Mouse (Mus musculus) small intestine, adult 2 months (tissue): ENCODE measurements around the gene Sbf2. TPM values are rescaled to one million over a fixed set of nuclear protein-coding genes. Genes with fewer than 3 reads are reported as not detected.
"Not testable (repeated sequence)": the region's sequence is repeated elsewhere in the genome, so short reads cannot be mapped to it uniquely, and the experiment has no call there.

Source experiments
- H3K27ac ChIP-seq: fragments of 200-500 bp; 2 replicates; pipeline ENCODE4 v1.5.1; 2012; ENCODE audit warnings: low read depth, low read length, control low read depth, inconsistent platforms; ENCODE audit not compliant: insufficient read depth
- H3K27me3 ChIP-seq: fragments of 200-500 bp; 2 replicates; pipeline ENCODE4 v1.6.1; 2012; ENCODE audit warnings: mild to moderate bottlenecking, moderate library complexity, low read length, inconsistent platforms; ENCODE audit not compliant: control insufficient read depth, insufficient read depth
- H3K36me3 ChIP-seq: fragments of 200-500 bp; 2 replicates; pipeline ENCODE4 v1.6.1; 2012; ENCODE audit warnings: mild to moderate bottlenecking, low read length, control low read depth, inconsistent platforms; ENCODE audit not compliant: control insufficient read depth, insufficient read depth
- H3K4me1 ChIP-seq: fragments of 200-500 bp; 2 replicates; pipeline ENCODE4 v1.6.1; 2012; ENCODE audit warnings: low read length, inconsistent platforms, mixed read lengths; ENCODE audit not compliant: control insufficient read depth, insufficient read depth, insufficient read length
- H3K4me3 ChIP-seq: fragments of 200-500 bp; 2 replicates; pipeline ENCODE4 v1.5.1; 2012; ENCODE audit warnings: low read depth, mild to moderate bottlenecking, control low read depth, inconsistent platforms, low read length, moderate library complexity
- CTCF ChIP-seq: fragments of 200-500 bp; IDR thresholded peaks from 2 replicates; pipeline ENCODE4 v1.5.1; 2012; ENCODE audit warnings: low read depth, mild to moderate bottlenecking, control low read depth, inconsistent platforms, low read length, moderate library complexity, mixed read lengths; ENCODE audit not compliant: insufficient replicate concordance, insufficient read length; ENCODE audit errors: extremely low read depth
- POLR2A ChIP-seq: fragments of 200-500 bp; IDR thresholded peaks from 2 replicates; pipeline ENCODE4 v1.6.1; 2012; ENCODE audit warnings: low read depth, mild to moderate bottlenecking, control low read depth, inconsistent platforms, low read length, moderate library complexity
- WGBS: fragments of 180-500 bp; shearing (Covaris S2); methylation state at CpG from one replicate; pipeline ENCODE4 v1.1.7; 2018; 5-methylcytosine and 5-hydroxymethylcytosine counted together
- polyA plus RNA-seq: library from polyadenylated mRNA; depleted of rRNA; stranded (reverse); fragments of >200 nt; gene quantifications from 2 replicates; pipeline ENCODE4 v1.2.3, GENCODE M21; 2012

The Sbf2 gene
- polyA plus RNA-seq, 1 experiment: 13.7 TPM

GRCm38 (mm10) chr7:110597141-110597540 lies 17.6 kb downstream of the Sbf2 start:
- H3K27me3 ChIP-seq: no peaks in the 10 kb centered on the region
- no peaks in the 10 kb centered on the region for H3K4me1 ChIP-seq
- TF ChIP-seq POLR2A (no peak), CTCF (no peak)
- no peak overlapping the region for H3K4me3 ChIP-seq
- 41% methylated on average over 1 of the region's 1 CpGs for WGBS
- no peaks in the 10 kb centered on the region for H3K36me3 ChIP-seq
- no peak overlapping the region for H3K27ac ChIP-seq

DNA sequence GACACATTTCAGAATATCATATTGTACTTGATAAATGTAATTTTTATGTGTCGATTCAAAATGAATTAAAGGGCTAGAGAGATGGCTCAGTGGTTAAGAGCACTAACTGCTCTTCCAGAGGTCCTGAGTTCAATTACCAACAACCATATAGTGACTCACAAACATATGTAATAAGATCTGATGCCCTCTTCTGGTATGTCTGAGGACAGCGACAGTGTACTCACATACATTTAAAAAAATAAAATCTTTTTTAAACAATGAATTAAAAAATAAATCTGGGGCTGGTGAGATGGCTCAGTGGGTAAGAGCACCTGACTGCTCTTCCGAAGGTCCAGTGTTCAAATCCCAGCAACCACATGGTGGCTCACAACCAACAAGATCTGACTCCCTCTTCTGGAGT lies 20.7 kb downstream of the Sbf2 start:
- not testable (repeated sequence) for H3K4me3 ChIP-seq, H3K27me3 ChIP-seq, H3K27ac ChIP-seq, H3K4me1 ChIP-seq, H3K36me3 ChIP-seq
- WGBS: 90% methylated on average over 3 of the region's 3 CpGs

DNA sequence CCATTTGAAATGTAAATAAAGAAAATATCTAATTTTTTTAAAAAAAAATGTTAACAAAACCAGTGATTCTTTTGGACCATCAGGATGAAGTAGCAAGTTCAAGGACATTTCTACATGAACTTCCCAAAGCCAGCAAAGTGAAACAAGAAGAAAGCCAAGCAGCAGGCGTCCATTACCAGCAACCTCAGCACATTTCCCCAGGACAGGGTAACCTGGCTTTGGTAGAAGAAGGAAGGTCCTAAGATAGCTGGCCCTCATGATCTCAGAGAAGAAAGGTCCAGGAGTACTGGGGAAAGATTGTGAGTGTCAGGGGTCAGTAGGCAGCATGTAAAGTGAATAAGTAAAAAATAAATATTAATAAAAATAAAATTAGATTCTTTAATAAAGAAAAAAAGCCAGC lies 27.0 kb downstream of the Sbf2 start:
- 88% methylated on average over 1 of the region's 1 CpGs for WGBS
- no peaks in the 10 kb centered on the region for H3K4me1 ChIP-seq

GRCm38 (mm10) chr7:110585250-110585649 lies 29.5 kb downstream of the Sbf2 start:
- no peaks in the 10 kb centered on the region for H3K4me1 ChIP-seq
- H3K4me3 ChIP-seq: no peak overlapping the region
- no peak overlapping the region for H3K27ac ChIP-seq
- no peaks in the 10 kb centered on the region for H3K27me3 ChIP-seq
- H3K36me3 ChIP-seq: no peaks in the 10 kb centered on the region
- TF ChIP-seq CTCF: no peak
- no peak for TF ChIP-seq POLR2A
- WGBS: 15% methylated on average over 2 of the region's 2 CpGs

More for the DNA sequence above, 27.0 kb downstream of the Sbf2 start:
- H3K4me3 ChIP-seq: no peak overlapping the region
- no peak overlapping the region for H3K27ac ChIP-seq
- TF ChIP-seq CTCF: no peak
- TF ChIP-seq POLR2A: no peak
- no peaks in the 10 kb centered on the region for H3K36me3 ChIP-seq
- no peaks in the 10 kb centered on the region for H3K27me3 ChIP-seq

- no peaks in the 10 kb centered on the region for H3K36me3 ChIP-seq
- H3K4me1 ChIP-seq: no peaks in the 10 kb centered on the region
- H3K27ac ChIP-seq: no peak overlapping the region
- TF ChIP-seq CTCF (no peak), POLR2A (no peak)
- 78% methylated on average over 2 of the region's 2 CpGs for WGBS
- H3K27me3 ChIP-seq: no peaks in the 10 kb centered on the region
- no peak overlapping the region for H3K4me3 ChIP-seq
Measured at GRCm38 (mm10) chr7:110584159-110584558, 30.6 kb downstream of the Sbf2 start.

- Histone ChIP-seq H3K4me1 (no peaks in the 10 kb centered on the region), H3K4me3 (no peak overlapping the region), H3K27ac (no peak overlapping the region), H3K36me3 (no peaks in the 10 kb centered on the region), H3K27me3 (no peaks in the 10 kb centered on the region)
- 94% methylated on average over 3 of the region's 3 CpGs for WGBS
- TF ChIP-seq POLR2A: no peak
Measured at GRCm38 (mm10) chr7:110583705-110584104, 31.0 kb downstream of the Sbf2 start.

DNA sequence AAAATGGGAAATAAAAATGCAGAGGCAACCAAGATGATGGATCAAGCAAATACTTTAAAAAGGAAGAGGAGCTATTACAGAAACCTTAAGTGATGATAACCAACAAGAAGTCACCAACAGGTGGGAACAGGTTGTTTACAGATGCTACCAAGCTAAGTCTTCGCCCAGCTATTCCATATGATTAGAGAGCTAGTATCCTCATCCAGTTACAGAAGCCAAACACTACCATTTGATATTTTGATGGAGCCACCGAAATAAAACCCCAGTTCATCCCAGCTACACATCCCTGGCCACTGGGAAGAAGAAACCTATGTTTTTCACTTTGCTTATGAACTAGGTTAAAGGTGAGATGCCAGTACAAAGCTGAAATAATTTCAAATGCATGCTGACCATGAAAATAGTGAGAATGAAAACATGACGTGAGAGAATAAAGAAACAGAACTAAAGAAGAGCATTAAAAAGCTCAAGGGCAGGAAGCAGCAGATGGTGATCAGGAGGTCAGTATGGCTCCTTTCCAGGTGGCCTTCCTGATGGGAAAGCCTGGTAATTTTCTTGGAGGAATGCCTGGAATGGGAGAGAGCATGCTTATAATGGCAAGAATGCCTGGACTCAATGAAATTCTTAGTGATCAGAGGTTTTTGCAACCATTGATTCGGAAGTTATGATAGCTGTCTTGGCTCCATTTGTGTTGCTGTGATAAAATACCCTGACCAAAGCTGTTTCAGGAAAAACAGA lies 48.7 kb downstream of the Sbf2 start:
- 80% methylated on average over 4 of the region's 4 CpGs for WGBS
- no peaks in the 10 kb centered on the region for H3K27me3 ChIP-seq
- no peaks in the 10 kb centered on the region for H3K36me3 ChIP-seq
- no peak overlapping the region for H3K27ac ChIP-seq
- H3K4me1 ChIP-seq: no peaks in the 10 kb centered on the region
- TF ChIP-seq CTCF: no peak
- TF ChIP-seq POLR2A: no peak
- H3K4me3 ChIP-seq: no peak overlapping the region

GRCm38 (mm10) chr7:110561647-110562046 lies 53.1 kb downstream of the Sbf2 start:
- Histone ChIP-seq H3K36me3 (peaks cover 3% of the 10 kb centered on the region; the same call in 1 of the 2 replicates), H3K4me3 (no peak overlapping the region), H3K4me1 (no peaks in the 10 kb centered on the region), H3K27ac (no peak overlapping the region), H3K27me3 (no peaks in the 10 kb centered on the region)
- TF ChIP-seq CTCF: no peak
- TF ChIP-seq POLR2A: no peak
- WGBS: 83% methylated on average over 1 of the region's 1 CpGs
